Mouse (Mus musculus): ENCODE data around the gene Wipi1. TPM values are rescaled to one million over a fixed set of nuclear protein-coding genes. Genes with fewer than 3 reads are reported as not detected.

The Wipi1 gene
- polyA plus RNA-seq, 1 experiment: 20.4 TPM

- no peak overlapping the region for H3K4me3 ChIP-seq (replicated peaks; ENCODE audit: insufficient read depth, low read depth, low read length)
- TF ChIP-seq POLR2A (IDR thresholded peaks at IDR 0.05; ENCODE audit: borderline replicate concordance, insufficient read depth, low read length): no peak
- no peak for TF ChIP-seq CTCF (IDR thresholded peaks at IDR 0.05; ENCODE audit: borderline replicate concordance, insufficient read depth, low read depth, low read length)
- H3K27me3 ChIP-seq (ENCODE audit: control insufficient read depth, insufficient read depth, low read length): no peaks in the 10 kb centered on the region
- 85% methylated on average over 11 of the region's 11 CpGs for WGBS
- H3K27ac ChIP-seq (ENCODE audit: insufficient read depth, low read length): no peak overlapping the region
- no peak for DNase-seq
- no peaks in the 10 kb centered on the region; the same call in 1 of the 2 replicates for H3K4me1 ChIP-seq (ENCODE audit: control insufficient read depth, insufficient read depth, low read length)
Observed at GRCm38 (mm10) chr11:109572051-109572450, 39.7 kb downstream of the Wipi1 start.

DNA sequence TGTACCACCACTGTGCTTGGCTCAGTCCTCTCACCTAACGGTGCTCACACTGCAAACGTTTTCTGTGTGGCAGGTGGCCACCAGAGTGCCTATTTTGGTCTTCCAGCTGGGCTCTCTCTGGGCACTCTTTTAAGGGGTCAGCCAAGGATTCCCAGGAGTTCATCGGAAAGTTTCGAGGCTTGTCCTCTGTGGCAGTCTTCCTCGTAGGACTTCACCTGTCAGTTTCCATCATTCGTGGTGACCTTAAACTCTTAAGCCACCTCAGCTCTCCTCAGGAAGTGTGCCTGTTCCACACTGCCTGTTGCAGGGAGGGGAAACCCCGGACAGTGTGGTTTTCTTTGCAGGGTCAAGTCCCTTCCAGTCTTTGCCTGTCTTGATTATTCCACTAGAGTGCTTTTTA is 42.0 kb downstream of the Wipi1 start:
- TF ChIP-seq POLR2A (IDR thresholded peaks at IDR 0.05; ENCODE audit: borderline replicate concordance, insufficient read depth, low read length): no peak
- no peak for TF ChIP-seq CTCF (IDR thresholded peaks at IDR 0.05; ENCODE audit: borderline replicate concordance, insufficient read depth, low read depth, low read length)
- H3K4me1 ChIP-seq (ENCODE audit: control insufficient read depth, insufficient read depth, low read length): no peaks in the 10 kb centered on the region; the same call in 1 of the 2 replicates
- no peak overlapping the region for H3K4me3 ChIP-seq (replicated peaks; ENCODE audit: insufficient read depth, low read depth, low read length)
- 37% methylated on average over 7 of the region's 7 CpGs for WGBS
- no peak overlapping the region for H3K27ac ChIP-seq (ENCODE audit: insufficient read depth, low read length)
- no peaks in the 10 kb centered on the region for H3K27me3 ChIP-seq (ENCODE audit: control insufficient read depth, insufficient read depth, low read length)
- DNase-seq: no peak

DNA sequence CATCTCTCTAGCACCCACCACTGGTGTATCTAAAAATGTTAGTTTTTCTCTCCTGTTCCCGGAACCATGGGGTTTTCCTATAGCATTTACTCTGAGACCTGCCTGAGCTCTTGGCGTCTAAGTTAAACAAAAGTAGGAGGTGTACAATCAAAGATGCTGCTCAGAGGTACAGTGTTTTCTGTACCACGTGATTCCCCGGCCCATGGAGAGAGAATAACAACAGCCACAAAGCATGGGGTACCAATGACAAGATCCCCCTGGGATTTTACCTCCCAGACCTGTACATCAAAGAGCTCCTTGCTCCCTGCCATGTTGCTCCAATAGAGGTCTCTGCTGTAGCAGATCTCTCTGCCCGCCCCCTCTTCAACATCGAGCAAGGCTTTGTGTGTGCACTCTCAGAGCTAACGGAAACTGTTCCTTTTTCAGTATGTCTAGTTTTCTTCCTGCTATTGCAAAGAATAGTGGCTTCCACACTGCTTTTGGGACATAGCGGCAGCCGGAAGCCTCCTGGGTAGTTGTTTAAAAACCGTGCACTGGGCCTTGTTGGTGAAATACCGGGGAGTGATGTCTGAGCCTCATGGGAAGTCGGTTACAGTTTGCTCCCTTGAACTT is 42.7 kb downstream of the Wipi1 start:
- no peaks in the 10 kb centered on the region for H3K27me3 ChIP-seq (ENCODE audit: control insufficient read depth, insufficient read depth, low read length)
- WGBS: 73% methylated on average over 12 of the region's 12 CpGs
- H3K27ac ChIP-seq (ENCODE audit: insufficient read depth, low read length): no peak overlapping the region
- DNase-seq: no peak
- H3K4me1 ChIP-seq (ENCODE audit: control insufficient read depth, insufficient read depth, low read length): no peaks in the 10 kb centered on the region
- H3K4me3 ChIP-seq (replicated peaks; ENCODE audit: insufficient read depth, low read depth, low read length): no peak overlapping the region
- TF ChIP-seq POLR2A (IDR thresholded peaks at IDR 0.05; ENCODE audit: borderline replicate concordance, insufficient read depth, low read length): no peak

GRCm38 (mm10) chr11:109564466-109565214 is 47.1 kb downstream of the Wipi1 start:
- 68% methylated on average over 15 of the region's 15 CpGs for WGBS

DNA sequence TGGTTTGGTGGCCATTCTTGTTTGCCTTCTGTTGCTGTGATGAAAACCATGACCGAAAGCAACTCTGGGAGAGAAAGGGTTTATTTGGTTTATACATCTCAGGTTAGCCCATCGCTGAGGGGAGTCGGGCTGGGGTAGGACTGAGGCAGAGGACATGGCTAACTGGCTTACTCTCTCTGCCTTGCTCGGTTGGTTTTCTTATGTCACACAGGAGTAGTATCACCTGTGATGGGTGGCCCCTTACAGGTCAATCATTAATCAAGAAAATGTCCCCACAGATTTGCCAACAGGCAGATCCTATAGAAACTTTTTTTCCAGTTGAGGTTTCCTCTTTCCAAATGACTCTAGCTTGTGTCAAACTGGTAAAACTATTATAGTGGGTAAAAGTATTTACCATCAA is 48.1 kb downstream of the Wipi1 start:
- no peak for DNase-seq
- Histone ChIP-seq H3K4me3 (replicated peaks; ENCODE audit: insufficient read depth, low read depth, low read length) (no peak overlapping the region), H3K4me1 (ENCODE audit: control insufficient read depth, insufficient read depth, low read length) (no peaks in the 10 kb centered on the region), H3K27ac (ENCODE audit: insufficient read depth, low read length) (no peak overlapping the region), H3K27me3 (ENCODE audit: control insufficient read depth, insufficient read depth, low read length) (no peaks in the 10 kb centered on the region)
- 95% methylated on average over 4 of the region's 4 CpGs for WGBS
- no peak for TF ChIP-seq CTCF (IDR thresholded peaks at IDR 0.05; ENCODE audit: borderline replicate concordance, insufficient read depth, low read depth, low read length)
- no peak for TF ChIP-seq POLR2A (IDR thresholded peaks at IDR 0.05; ENCODE audit: borderline replicate concordance, insufficient read depth, low read length)

More at GRCm38 (mm10) chr11:109564466-109565214, 47.1 kb downstream of the Wipi1 start:
- Histone ChIP-seq H3K4me3 (replicated peaks; ENCODE audit: insufficient read depth, low read depth, low read length) (no peak overlapping the region), H3K4me1 (ENCODE audit: control insufficient read depth, insufficient read depth, low read length) (no peaks in the 10 kb centered on the region), H3K27ac (ENCODE audit: insufficient read depth, low read length) (no peak overlapping the region), H3K27me3 (ENCODE audit: control insufficient read depth, insufficient read depth, low read length) (no peaks in the 10 kb centered on the region)
- no peak for DNase-seq
- TF ChIP-seq POLR2A (IDR thresholded peaks at IDR 0.05; ENCODE audit: borderline replicate concordance, insufficient read depth, low read length) (no peak), CTCF (IDR thresholded peaks at IDR 0.05; ENCODE audit: borderline replicate concordance, insufficient read depth, low read depth, low read length) (no peak)

GRCm38 (mm10) chr11:109561445-109561844 is 50.3 kb downstream of the Wipi1 start:
- Histone ChIP-seq H3K4me3 (replicated peaks; ENCODE audit: insufficient read depth, low read depth, low read length) (no peak overlapping the region), H3K27ac (ENCODE audit: insufficient read depth, low read length) (no peak overlapping the region), H3K27me3 (ENCODE audit: control insufficient read depth, insufficient read depth, low read length) (no peaks in the 10 kb centered on the region), H3K4me1 (ENCODE audit: control insufficient read depth, insufficient read depth, low read length) (no peaks in the 10 kb centered on the region)
- 45% methylated on average over 3 of the region's 3 CpGs for WGBS
- DNase-seq: no peak
- TF ChIP-seq POLR2A (IDR thresholded peaks at IDR 0.05; ENCODE audit: borderline replicate concordance, insufficient read depth, low read length) (no peak), CTCF (IDR thresholded peaks at IDR 0.05; ENCODE audit: borderline replicate concordance, insufficient read depth, low read depth, low read length) (no peak)

DNA sequence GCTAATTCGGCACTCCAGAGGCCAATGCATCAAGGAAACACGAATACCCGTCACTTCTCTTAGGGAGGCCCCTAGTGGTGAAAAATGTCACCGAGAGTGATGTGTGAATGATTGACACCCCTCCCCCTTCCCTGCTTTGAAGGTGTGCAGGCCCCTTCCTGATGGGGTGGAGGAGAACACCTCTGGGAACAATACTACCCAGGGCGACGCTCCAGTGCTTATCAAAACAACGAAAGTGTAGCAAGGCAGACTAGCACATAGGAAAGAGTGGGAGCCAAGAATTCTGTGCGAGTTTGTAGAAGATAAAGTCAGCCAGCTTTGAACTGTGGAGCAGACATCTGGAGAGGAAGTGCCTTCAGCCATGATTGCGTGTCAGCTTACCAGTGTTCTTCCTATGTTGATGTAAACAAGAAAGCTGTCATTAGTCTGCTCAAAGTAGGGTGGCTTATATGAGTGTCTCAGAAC is 50.9 kb downstream of the Wipi1 start:
- 46% methylated on average over 9 of the region's 9 CpGs for WGBS

DNA sequence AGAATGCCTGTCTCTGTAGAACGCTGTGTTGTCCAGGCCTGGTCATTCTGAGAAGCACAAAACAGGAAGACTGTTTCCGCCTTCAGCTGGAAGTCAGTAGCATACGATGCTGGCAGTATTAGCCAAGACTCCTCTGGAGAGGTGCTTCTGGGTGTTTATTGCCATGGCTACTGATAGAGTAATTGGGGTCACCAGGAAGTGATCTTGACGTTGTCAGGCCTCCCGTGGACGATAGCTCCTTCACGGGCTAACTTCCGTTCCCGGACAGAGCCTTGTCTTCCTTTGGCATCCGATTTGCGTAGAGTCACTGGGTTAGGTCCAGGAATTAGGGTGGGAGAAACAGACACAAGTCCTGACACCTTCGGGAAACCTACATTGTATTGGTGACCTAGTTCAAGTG is 52.5 kb downstream of the Wipi1 start:
- TF ChIP-seq POLR2A (IDR thresholded peaks at IDR 0.05; ENCODE audit: borderline replicate concordance, insufficient read depth, low read length) (no peak), CTCF (IDR thresholded peaks at IDR 0.05; ENCODE audit: borderline replicate concordance, insufficient read depth, low read depth, low read length) (no peak)
- no peak for DNase-seq
- Histone ChIP-seq H3K4me1 (ENCODE audit: control insufficient read depth, insufficient read depth, low read length) (no peaks in the 10 kb centered on the region), H3K4me3 (replicated peaks; ENCODE audit: insufficient read depth, low read depth, low read length) (no peak overlapping the region), H3K27ac (ENCODE audit: insufficient read depth, low read length) (no peak overlapping the region), H3K27me3 (ENCODE audit: control insufficient read depth, insufficient read depth, low read length) (no peaks in the 10 kb centered on the region)
- 86% methylated on average over 12 of the region's 12 CpGs for WGBS

More for the DNA sequence above, 50.9 kb downstream of the Wipi1 start:
- no peak for DNase-seq
- no peak; the same call in 1 of the 2 replicates for TF ChIP-seq CTCF (IDR thresholded peaks at IDR 0.05; ENCODE audit: borderline replicate concordance, insufficient read depth, low read depth, low read length)
- no peak for TF ChIP-seq POLR2A (IDR thresholded peaks at IDR 0.05; ENCODE audit: borderline replicate concordance, insufficient read depth, low read length)
- Histone ChIP-seq H3K27ac (ENCODE audit: insufficient read depth, low read length) (no peak overlapping the region), H3K4me1 (ENCODE audit: control insufficient read depth, insufficient read depth, low read length) (no peaks in the 10 kb centered on the region), H3K4me3 (replicated peaks; ENCODE audit: insufficient read depth, low read depth, low read length) (no peak overlapping the region), H3K27me3 (ENCODE audit: control insufficient read depth, insufficient read depth, low read length) (no peaks in the 10 kb centered on the region)
